Comparison of ENCODE assay signal across 9 mouse cellular contexts in genomic region chr1:81076259-81076658, GRCm38 (mm10). TPM values are rescaled to one million over a fixed set of nuclear protein-coding genes. Genes with fewer than 3 reads are reported as not detected.
DNase-seq lines count a peak whose midpoint lies in the region; ATAC-seq lines count a peak whose summit lies in the region.
"Had no signal": no experiment of that assay in that cellular context is flagged by ENCODE, and none has a peak within 500 bp of the region (broad histone marks: within the 10 kb centered on the region; RNA-seq: fewer than 3 reads in every experiment).

No protein-coding gene starts in this region.

- no peaks in the 10 kb centered on the region for H3K4me1 ChIP-seq in hindbrain, embryonic 16.5 days (ENCODE audit: control insufficient read depth, insufficient read depth, low read depth, low read length)
- peaks cover 9% of the 10 kb centered on the region for H3K4me1 ChIP-seq in midbrain, embryonic 14.5 days (ENCODE audit: control insufficient read depth, insufficient read depth, low read length)
- H3K4me1 ChIP-seq: heart, embryonic 13.5 days had no signal

- WGBS in hindbrain, embryonic 16.5 days, result 19% methylated on average over 9 of the region's 9 CpGs
- 26% methylated on average over 9 of the region's 9 CpGs for WGBS in midbrain, embryonic 14.5 days

- no peaks in the 10 kb centered on the region for H3K9me3 ChIP-seq in hindbrain, embryonic 16.5 days (ENCODE audit: control insufficient read depth, low read length)
- no peaks in the 10 kb centered on the region for H3K9me3 ChIP-seq in midbrain, embryonic 14.5 days (ENCODE audit: control insufficient read depth, low read length)
- H3K9me3 ChIP-seq: heart, embryonic 13.5 days had no signal

- no peaks in the 10 kb centered on the region for H3K27me3 ChIP-seq in hindbrain, embryonic 16.5 days (replicated peaks; ENCODE audit: control insufficient read depth, insufficient read depth, low read length)
- no peaks in the 10 kb centered on the region for H3K27me3 ChIP-seq in midbrain, embryonic 14.5 days (ENCODE audit: control insufficient read depth, insufficient read depth, low read length)

- peak overlapping the region; percentile 59 for H3K4me2 ChIP-seq in hindbrain, embryonic 16.5 days (ENCODE audit: low read length)
- H3K4me2 ChIP-seq in midbrain, embryonic 14.5 days (ENCODE audit: low read length), result peak overlapping the region; percentile 61
- H3K4me2 ChIP-seq: heart, embryonic 13.5 days had no signal

- H3K27ac ChIP-seq in hindbrain, embryonic 16.5 days (ENCODE audit: low read depth, low read length), result peak overlapping the region; percentile 96
- peak overlapping the region; percentile 97 for H3K27ac ChIP-seq in midbrain, embryonic 14.5 days (replicated peaks; ENCODE audit: low read depth, low read length)
- H3K27ac ChIP-seq: heart, embryonic 13.5 days had no signal

- peak overlapping the region; percentile 51 for H3K4me3 ChIP-seq in hindbrain, embryonic 16.5 days (ENCODE audit: low read length)
- H3K4me3 ChIP-seq in midbrain, embryonic 14.5 days (replicated peaks; ENCODE audit: low read depth, low read length), result peak overlapping the region; percentile 40
- H3K4me3 ChIP-seq: heart, embryonic 13.5 days had no signal

- peak; percentile 68 for DNase-seq in brain, embryonic 18.5 days (ENCODE audit: low read depth, low spot score)
- DNase-seq in cerebellum, postnatal 36 days, result peak; percentile 54 to 68
- peak; percentile 82 for DNase-seq in midbrain, embryonic 14.5 days
- no peak for DNase-seq in urinary bladder, postnatal 14 days (ENCODE audit: low spot score)
- no peak for DNase-seq in kidney, adult 8-10 months
- DNase-seq in adipocyte (ENCODE audit: low spot score), result no peak

- peak; percentile 90 for ATAC-seq in hindbrain, embryonic 16.5 days
- peak; percentile 89 for ATAC-seq in midbrain, embryonic 14.5 days (ENCODE audit: low FRiP score, low TSS enrichment)
- ATAC-seq in erythroid progenitor cell, adult 5-6 weeks (replicated peaks; ENCODE audit: low FRiP score, poor library complexity, severe bottlenecking), result no peak

- H3K36me3 ChIP-seq in hindbrain, embryonic 16.5 days (ENCODE audit: control insufficient read depth, insufficient read depth, low read length), result no peaks in the 10 kb centered on the region
- no peaks in the 10 kb centered on the region for H3K36me3 ChIP-seq in midbrain, embryonic 14.5 days (ENCODE audit: control insufficient read depth, insufficient read depth, low read length)
- H3K36me3 ChIP-seq: heart, embryonic 13.5 days had no signal

- no peak overlapping the region for H3K9ac ChIP-seq in hindbrain, embryonic 16.5 days (ENCODE audit: low read depth, low read length)
- peak overlapping the region; percentile 68; the same call in 1 of the 2 replicates for H3K9ac ChIP-seq in midbrain, embryonic 14.5 days (replicated peaks; ENCODE audit: low read length)
- H3K9ac ChIP-seq: heart, embryonic 13.5 days had no signal

RNA-seq across cellular contexts. Expression of gene Nyap2, which starts 0.5 kb away (rescaled TPM):
- 16.2 and 17.7 TPM in 2 replicates for polyA plus RNA-seq in hindbrain, embryonic 16.5 days (2015; fragmentation: Nextera tagmentation; extraction: Ambion mirVana)
- polyA plus RNA-seq in midbrain, embryonic 14.5 days (2014; fragmentation: Nextera tagmentation; extraction: Ambion mirVana), result 14.8 and 15.4 TPM in 2 replicates
- total RNA-seq in erythroid progenitor cell, adult 5-6 weeks (2015; ENCODE audit: low replicate concordance), result not detected in 2 replicates
- total RNA-seq in erythroid progenitor cell, adult 5-6 weeks (2017; ENCODE audit: low replicate concordance), result not detected in 2 replicates

Comparison
In these comparisons a context has a peak if more than half of its experiments do, and no peak if none do; other contexts are left out.
1. DNase-seq: peak in brain, embryonic 18.5 days (single experiment), cerebellum, postnatal 36 days (2 of 2) and midbrain, embryonic 14.5 days (single experiment); none in urinary bladder, postnatal 14 days (single experiment), kidney, adult 8-10 months (0 of 2) and adipocyte (single experiment).